Mouse (Mus musculus): ENCODE measurements around the gene Gm29644. TPM values are rescaled to one million over a fixed set of nuclear protein-coding genes. Genes with fewer than 3 reads are reported as not detected.

Gm29644 gene
- not detected in 2 replicates for polyA plus RNA-seq (2021; fragmentation: Nextera tagmentation)
- long read RNA-seq, experiment 1 = 0 reads
- long read RNA-seq, experiment 2 = 0 reads

GRCm38 (mm10) chrY:70303187-70303586 is at the start of gene Gm29644, which contains the start of gene Gm29423:
Gm29644 (minus strand) TSS chrY:70303343.
Gm29423 (minus strand) TSS chrY:70303287.

GRCm38 (mm10) chrY:70273542-70273941 is 29.6 kb downstream of the Gm29644 start, which contains the start of gene Gm21118:
Gm21118 (minus strand) TSS chrY:70273642.

Other genes starting within 250 kb of the Gm29644 start
- gene Gm21118, start 29.7 kb downstream of the Gm29644 start, polyA plus RNA-seq (2021; fragmentation: Nextera tagmentation) = not detected in 2 replicates
- gene Gm29423, start 56 bp downstream of the Gm29644 start, polyA plus RNA-seq (2021; fragmentation: Nextera tagmentation) = not detected in 2 replicates
- not detected in 2 replicates for gene Gm20888, start 138.5 kb upstream of the Gm29644 start, polyA plus RNA-seq (2021; fragmentation: Nextera tagmentation)